Mouse (Mus musculus): ENCODE data around the gene Hpf1. TPM values are rescaled to one million over a fixed set of nuclear protein-coding genes. Genes with fewer than 3 reads are reported as not detected.
A peak's percentile ranks its signal among the peaks of the same experiment; 100 is the strongest.

Hpf1 gene
- total and polyA plus RNA-seq, 3 experiments, result 73.2 to 83.5 TPM; not detected in 1

DNA sequence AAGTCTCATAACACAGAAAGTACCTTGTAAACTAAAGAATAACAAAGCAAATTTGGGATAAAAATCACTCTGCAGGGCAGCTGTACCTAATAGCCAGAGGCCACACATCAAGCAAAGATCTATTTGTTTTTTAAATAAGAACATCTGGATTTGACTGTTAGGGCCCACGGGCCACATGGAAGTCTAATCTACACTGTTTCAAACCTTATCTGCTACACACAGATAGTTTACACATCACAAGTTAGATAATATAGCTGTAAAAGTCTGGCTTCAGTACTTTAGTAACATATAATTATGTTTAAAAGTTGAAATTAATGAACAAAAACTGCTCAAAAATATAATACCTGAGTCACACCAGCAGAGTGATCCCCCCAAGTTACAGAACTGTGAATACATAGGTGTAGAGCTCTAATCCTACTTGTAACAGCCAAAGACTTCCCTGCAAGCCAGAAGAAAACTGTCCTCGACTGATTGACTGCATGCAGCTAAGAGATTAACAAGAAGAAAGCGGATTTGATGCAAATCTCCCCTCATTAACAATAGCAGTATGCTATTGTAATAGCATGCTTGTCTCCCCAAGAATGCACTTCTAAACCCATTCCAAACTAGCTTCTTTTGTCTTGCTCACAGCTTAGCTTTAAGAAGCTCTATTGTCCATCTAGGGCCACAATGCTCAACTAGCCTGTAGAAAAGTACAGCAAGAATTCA is 48.7 kb downstream of the Hpf1 start:
- H3K4me3 ChIP-seq (ENCODE audit: control insufficient read depth in 1 of 2, insufficient read depth in 1 of 2, low read depth in 2 of 2, low read length in 2 of 2), result no peak overlapping the region
- H3K27me3 ChIP-seq (ENCODE audit: control insufficient read depth in 1 of 2, insufficient read depth in 2 of 2, low read length in 2 of 2), result no peaks in the 10 kb centered on the region
- peak overlapping the region; percentile 64 for H3K27ac ChIP-seq (ENCODE audit: control insufficient read depth, low read depth, low read length)
- DNase-seq (ENCODE audit: low read depth, low spot score), result peak; percentile 56
- peaks cover 8% of the 10 kb centered on the region for H3K79me2 ChIP-seq (ENCODE audit: control insufficient read depth, insufficient read depth, low read length, poor library complexity)
- no peaks in the 10 kb centered on the region for H3K9me3 ChIP-seq (replicated peaks; ENCODE audit: insufficient read depth, low read length)
- no peak overlapping the region for H3K9ac ChIP-seq (ENCODE audit: control insufficient read depth, low read depth, low read length, poor library complexity, severe bottlenecking)
- H3K36me3 ChIP-seq (ENCODE audit: control insufficient read depth in 1 of 2, insufficient read depth in 2 of 2, low read length in 2 of 2), result peaks cover 21 to 30% of the 10 kb centered on the region in 2 experiments
- H3K4me1 ChIP-seq (ENCODE audit: control insufficient read depth in 1 of 2, insufficient read depth in 2 of 2, low read length in 2 of 2), result peaks cover 9 to 22% of the 10 kb centered on the region in 2 experiments; a peak in 3 of 4 replicates
- peak; percentile 57 for TF ChIP-seq TAL1 (IDR thresholded peaks at IDR 0.05; ENCODE audit: low read length)
- TF ChIP-seq MAZ (IDR thresholded peaks at IDR 0.05; ENCODE audit: low read depth, low read length), result no peak; the same call in 1 of the 2 replicates
- no peak for TF ChIP-seq UBTF (IDR thresholded peaks at IDR 0.05; ENCODE audit: borderline replicate concordance, insufficient read depth, low read depth, low read length)
- no peak for TF ChIP-seq ZMIZ1 (IDR thresholded peaks at IDR 0.05; ENCODE audit: low read depth, low read length)
- TF ChIP-seq CHD1 (IDR thresholded peaks at IDR 0.05; ENCODE audit: low read depth, low read length), result no peak
- TF ChIP-seq GATA1 (IDR thresholded peaks at IDR 0.05; ENCODE audit: low read depth, low read length), result peak; percentile 91
- no peak for TF ChIP-seq GABPA (IDR thresholded peaks at IDR 0.05; ENCODE audit: low read depth, low read length)
- TF ChIP-seq CHD2 (IDR thresholded peaks at IDR 0.05; ENCODE audit: low read length), result no peak
- no peak for TF ChIP-seq USF2 (IDR thresholded peaks at IDR 0.05; ENCODE audit: borderline replicate concordance in 1 of 2, insufficient read depth in 1 of 2, low read depth in 1 of 2, low read length in 2 of 2)
- no peak for TF ChIP-seq CTCF (IDR thresholded peaks at IDR 0.05 in 2 of 3, conservative IDR thresholded peaks at IDR 0.05 in 1 of 3; ENCODE audit: control insufficient read depth in 1 of 3, insufficient read depth in 1 of 3, low read depth in 2 of 3, low read length in 3 of 3, poor library complexity in 1 of 3, severe bottlenecking in 1 of 3)
- TF ChIP-seq MXI1 (IDR thresholded peaks at IDR 0.05; ENCODE audit: low read depth, low read length), result peak; percentile 57
- no peak for TF ChIP-seq MAFK (IDR thresholded peaks at IDR 0.05; ENCODE audit: borderline replicate concordance, low read depth, low read length)
- TF ChIP-seq NELFE (IDR thresholded peaks at IDR 0.05; ENCODE audit: low read depth, low read length), result no peak
- TF ChIP-seq POLR2AphosphoS5 (IDR thresholded peaks at IDR 0.05; ENCODE audit: borderline replicate concordance, low read depth, low read length), result no peak
- no peak for TF ChIP-seq TBP (IDR thresholded peaks at IDR 0.05; ENCODE audit: low read depth, low read length)
- no peak for TF ChIP-seq MEF2A (IDR thresholded peaks at IDR 0.05; ENCODE audit: extremely low read depth, insufficient replicate concordance, low read depth, low read length, poor library complexity, severe bottlenecking)
- no peak for TF ChIP-seq ELF1 (IDR thresholded peaks at IDR 0.05; ENCODE audit: low read depth, low read length)
- TF ChIP-seq NRF1 (IDR thresholded peaks at IDR 0.05; ENCODE audit: insufficient read depth, low read depth, low read length, poor library complexity, severe bottlenecking), result no peak
- TF ChIP-seq ZNF384 (IDR thresholded peaks at IDR 0.05; ENCODE audit: low read depth, low read length), result no peak
- no peak for TF ChIP-seq BHLHE40 (IDR thresholded peaks at IDR 0.05; ENCODE audit: borderline replicate concordance, low read depth, low read length)
- TF ChIP-seq ZC3H11A (IDR thresholded peaks at IDR 0.05; ENCODE audit: low read depth, low read length), result no peak
- peak; percentile 78 for TF ChIP-seq ETS1 (IDR thresholded peaks at IDR 0.05; ENCODE audit: low read depth, low read length)
- no peak for TF ChIP-seq E2F4 (IDR thresholded peaks at IDR 0.05; ENCODE audit: borderline replicate concordance, low read depth, low read length)
- TF ChIP-seq MYC (IDR thresholded peaks at IDR 0.05; ENCODE audit: low read depth, low read length), result peak; percentile 82; the same call in 1 of the 2 replicates
- TF ChIP-seq POLR2A (IDR thresholded peaks at IDR 0.05; ENCODE audit: control insufficient read depth in 1 of 2, insufficient read depth in 1 of 2, low read depth in 1 of 2, low read length in 2 of 2, poor library complexity in 1 of 2), result no peak
- no peak for TF ChIP-seq SMC3 (IDR thresholded peaks at IDR 0.05; ENCODE audit: low read depth, low read length)
- TF ChIP-seq RCOR1 (IDR thresholded peaks at IDR 0.05; ENCODE audit: low read depth, low read length), result peak; percentile 38; the same call in 1 of the 2 replicates
- TF ChIP-seq POLR2AphosphoS2 (IDR thresholded peaks at IDR 0.05; ENCODE audit: low read length), result 0 out of 2 replicates have a peak, but pooled peaks have one; percentile 18
- TF ChIP-seq KAT2A (conservative IDR thresholded peaks at IDR 0.05; ENCODE audit: low read depth, low read length), result no peak
- peak; percentile 41; the same call in 1 of the 2 replicates for TF ChIP-seq SIN3A (IDR thresholded peaks at IDR 0.05; ENCODE audit: low read length)
- no peak for TF ChIP-seq USF1 (IDR thresholded peaks at IDR 0.05; ENCODE audit: low read depth, low read length)
- no peak for TF ChIP-seq ZKSCAN1 (IDR thresholded peaks at IDR 0.05; ENCODE audit: low read depth, low read length)
- TF ChIP-seq HCFC1 (IDR thresholded peaks at IDR 0.05; ENCODE audit: low read depth, low read length), result no peak
- TF ChIP-seq MYB (IDR thresholded peaks at IDR 0.05; ENCODE audit: low read depth, low read length), result peak; percentile 58; the same call in 1 of the 2 replicates
- no peak for TF ChIP-seq JUND (IDR thresholded peaks at IDR 0.05; ENCODE audit: low read depth, low read length)
- TF ChIP-seq TCF12 (IDR thresholded peaks at IDR 0.05; ENCODE audit: low read depth, low read length), result peak; percentile 92
